Comparison of ENCODE assay signal across 8 mouse cellular contexts in the genomic region with DNA sequence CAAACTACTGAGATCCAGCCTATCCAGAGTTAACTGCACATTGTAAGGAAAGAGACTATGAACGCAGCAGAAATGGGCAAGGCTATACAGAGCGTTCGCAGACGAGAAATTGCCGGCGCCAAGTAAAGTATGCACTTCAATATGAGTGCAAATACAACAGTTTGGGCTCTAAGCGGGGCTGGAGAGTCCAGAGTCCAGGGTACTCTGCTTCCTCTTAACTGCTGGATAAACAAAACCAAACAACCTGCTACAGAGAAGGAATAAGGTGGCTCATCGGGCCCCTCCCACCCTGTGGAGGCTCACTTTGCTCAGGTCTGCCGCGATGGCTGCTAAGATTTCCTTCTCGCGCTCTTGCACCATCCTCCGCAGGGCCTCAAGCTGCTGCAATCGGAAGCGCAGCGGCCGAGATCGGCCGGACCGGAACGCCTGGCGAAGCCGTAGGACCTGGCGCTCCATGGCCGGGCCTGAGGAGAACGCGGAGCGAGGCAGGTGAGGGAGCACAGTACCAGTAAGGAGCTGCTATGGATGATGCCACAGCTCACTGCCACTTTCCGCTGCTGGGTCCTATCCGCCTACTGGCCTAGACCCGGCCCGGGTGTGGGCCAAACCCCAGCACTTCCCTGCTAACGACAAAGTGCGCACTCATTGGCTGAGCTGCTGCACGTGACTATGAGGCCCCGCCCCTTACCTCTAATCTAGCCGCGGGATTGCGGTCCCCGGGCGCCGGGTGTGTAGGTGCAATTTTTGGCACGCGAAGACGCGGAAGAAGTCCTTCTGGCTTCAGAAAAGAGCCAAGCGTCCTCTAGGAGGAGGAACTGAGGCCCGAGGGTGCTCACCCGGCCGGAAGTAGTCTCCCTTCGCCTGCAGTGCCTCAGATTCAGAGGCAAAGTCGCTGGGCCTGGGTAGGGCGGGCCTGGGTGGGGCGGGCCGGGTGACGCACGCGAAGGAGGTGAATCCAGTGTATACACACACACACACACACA. TPM values are rescaled to one million over a fixed set of nuclear protein-coding genes. Genes with fewer than 3 reads are reported as not detected.
DNase-seq lines count a peak whose midpoint lies in the region; ATAC-seq lines count a peak whose summit lies in the region.

Gene Aldh3a2 (minus strand): TSS at position 914 of the 983 bp plus-strand sequence.

- no peaks in the 10 kb centered on the region for H3K27me3 ChIP-seq in forebrain, embryonic 11.5 days (ENCODE audit: control insufficient read depth, insufficient read depth, low read length)
- H3K27me3 ChIP-seq in heart, embryonic 16.5 days (ENCODE audit: control insufficient read depth, insufficient read depth, low read length): no peaks in the 10 kb centered on the region
- H3K27me3 ChIP-seq in liver, embryonic 15.5 days: no peaks in the 10 kb centered on the region
- no peaks in the 10 kb centered on the region for H3K27me3 ChIP-seq in neural tube, embryonic 12.5 days (replicated peaks)

- peak; percentile 92 to 94 for DNase-seq in CD8-positive naive resting alpha-beta T cell, adult 2 months (ENCODE audit: low read depth in 2 of 2, low spot score in 2 of 2)
- peak; percentile 91 for DNase-seq in c-Kit-positive CD71-negative TER-119-negative erythroid progenitor cells, embryonic 14.5 days (ENCODE audit: low read depth)
- peak; percentile 96 for DNase-seq in forebrain, embryonic 11.5 days (ENCODE audit: low spot score)
- peak; percentile 97 to 98 for DNase-seq in kidney, postnatal 36 days
- DNase-seq in telencephalon, adult 2 months (ENCODE audit: low read depth, low spot score): peak; percentile 94

- H3K9me3 ChIP-seq in forebrain, embryonic 11.5 days (ENCODE audit: control insufficient read depth, low read length): no peaks in the 10 kb centered on the region
- H3K9me3 ChIP-seq in heart, embryonic 16.5 days (replicated peaks; ENCODE audit: control insufficient read depth, low read length): no peaks in the 10 kb centered on the region
- no peaks in the 10 kb centered on the region for H3K9me3 ChIP-seq in liver, embryonic 15.5 days (replicated peaks)
- H3K9me3 ChIP-seq in neural tube, embryonic 12.5 days: no peaks in the 10 kb centered on the region

- WGBS in forebrain, embryonic 11.5 days: 1% methylated on average over 58 of the region's 58 CpGs
- WGBS in heart, embryonic 16.5 days: under 1% methylated on average over 58 of the region's 58 CpGs
- WGBS in liver, embryonic 15.5 days (ENCODE audit: insufficient replicate concordance): under 1% methylated on average over 58 of the region's 58 CpGs
- WGBS in neural tube, embryonic 12.5 days: under 1% methylated on average over 58 of the region's 58 CpGs

- peak within 1 kb of the TSS; percentile 88 for H3K9ac ChIP-seq in forebrain, embryonic 11.5 days (ENCODE audit: low read length)
- peak within 1 kb of the TSS; percentile 95 for H3K9ac ChIP-seq in heart, embryonic 16.5 days (ENCODE audit: low read length)
- peak within 1 kb of the TSS; percentile 79 for H3K9ac ChIP-seq in liver, embryonic 15.5 days
- peak within 1 kb of the TSS; percentile 71 for H3K9ac ChIP-seq in neural tube, embryonic 12.5 days

- H3K36me3 ChIP-seq in forebrain, embryonic 11.5 days (ENCODE audit: control insufficient read depth, insufficient read depth, low read length): no peaks in the 10 kb centered on the region; the same call in 1 of the 2 replicates
- peaks cover 22% of the 10 kb centered on the region for H3K36me3 ChIP-seq in heart, embryonic 16.5 days (ENCODE audit: control insufficient read depth, insufficient read depth)
- peaks cover 13% of the 10 kb centered on the region for H3K36me3 ChIP-seq in liver, embryonic 15.5 days (replicated peaks)
- peaks cover 13% of the 10 kb centered on the region for H3K36me3 ChIP-seq in neural tube, embryonic 12.5 days

- H3K27ac ChIP-seq in forebrain, embryonic 11.5 days (ENCODE audit: low read depth, low read length): peak within 1 kb of the TSS; percentile 72
- peak within 1 kb of the TSS; percentile 96 for H3K27ac ChIP-seq in heart, embryonic 16.5 days (ENCODE audit: low read length)
- peak within 1 kb of the TSS; percentile 93 for H3K27ac ChIP-seq in liver, embryonic 15.5 days (replicated peaks)
- peak within 1 kb of the TSS; percentile 72 for H3K27ac ChIP-seq in neural tube, embryonic 12.5 days

- H3K4me2 ChIP-seq in forebrain, embryonic 11.5 days (ENCODE audit: low read depth, low read length, severe bottlenecking): peak within 1 kb of the TSS; percentile 81
- peak within 1 kb of the TSS; percentile 77 for H3K4me2 ChIP-seq in heart, embryonic 16.5 days (ENCODE audit: low read depth, low read length)
- peak within 1 kb of the TSS; percentile 96 for H3K4me2 ChIP-seq in liver, embryonic 15.5 days
- H3K4me2 ChIP-seq in neural tube, embryonic 12.5 days (replicated peaks): peak within 1 kb of the TSS; percentile 77

- peak within 1 kb of the TSS; percentile 73 for H3K4me3 ChIP-seq in forebrain, embryonic 11.5 days (ENCODE audit: low read depth, low read length)
- H3K4me3 ChIP-seq in heart, embryonic 16.5 days (ENCODE audit: low read length): peak within 1 kb of the TSS; percentile 98
- H3K4me3 ChIP-seq in liver, embryonic 15.5 days (replicated peaks): peak within 1 kb of the TSS; percentile 80
- H3K4me3 ChIP-seq in neural tube, embryonic 12.5 days: peak within 1 kb of the TSS; percentile 68

- ATAC-seq in forebrain, embryonic 11.5 days (replicated peaks; ENCODE audit: low FRiP score): peak; percentile 99
- ATAC-seq in heart, embryonic 16.5 days (replicated peaks; ENCODE audit: extremely low read depth, insufficient read depth, low FRiP score): peak; percentile 100
- peak; percentile 94 for ATAC-seq in liver, embryonic 15.5 days (ENCODE audit: insufficient read depth)
- ATAC-seq in neural tube, embryonic 12.5 days (ENCODE audit: low FRiP score, low read depth): peak; percentile 100

- no peaks in the 10 kb centered on the region; the same call in 1 of the 2 replicates for H3K4me1 ChIP-seq in forebrain, embryonic 11.5 days (replicated peaks; ENCODE audit: control insufficient read depth, insufficient read depth, low read length)
- peaks cover 4% of the 10 kb centered on the region; the same call in 1 of the 2 replicates for H3K4me1 ChIP-seq in heart, embryonic 16.5 days (ENCODE audit: control insufficient read depth, insufficient read depth, low read length)
- peaks cover 37% of the 10 kb centered on the region for H3K4me1 ChIP-seq in liver, embryonic 15.5 days (replicated peaks)
- H3K4me1 ChIP-seq in neural tube, embryonic 12.5 days: peaks cover 5% of the 10 kb centered on the region; the same call in 1 of the 2 replicates

RNA-seq across cellular contexts. Expression of gene Aldh3a2, which starts in this region (rescaled TPM):
- 20.9 and 21.8 TPM in 2 replicates for polyA plus RNA-seq in forebrain, embryonic 11.5 days (2014; fragmentation: Nextera tagmentation; extraction: Ambion mirVana)
- polyA plus RNA-seq in heart, embryonic 16.5 days (2015; fragmentation: Nextera tagmentation; extraction: Ambion mirVana): 33.2 and 34.3 TPM in 2 replicates
- polyA plus RNA-seq in liver, embryonic 15.5 days (2015; fragmentation: Nextera tagmentation; extraction: Ambion mirVana): 32.4 and 33.0 TPM in 2 replicates
- polyA plus RNA-seq in neural tube, embryonic 12.5 days (2016; fragmentation: Nextera tagmentation; extraction: Ambion mirVana): 23.0 and 26.5 TPM in 2 replicates

Comparison
In these comparisons a context has a peak if more than half of its experiments do, and no peak if none do; other contexts are left out.
1. Peak in every context shown above with its lines: DNase-seq, ATAC-seq, H3K4me3 ChIP-seq and H3K27ac ChIP-seq.